Mouse (Mus musculus): ENCODE measurements around the gene Trim2.
A peak's percentile ranks its signal among the peaks of the same experiment; 100 is the strongest.

Gene Trim2

GRCm38 (mm10) chr3:84252776-84253654, 53.7 kb downstream of the Trim2 start:
- no peak for DNase-seq

DNA sequence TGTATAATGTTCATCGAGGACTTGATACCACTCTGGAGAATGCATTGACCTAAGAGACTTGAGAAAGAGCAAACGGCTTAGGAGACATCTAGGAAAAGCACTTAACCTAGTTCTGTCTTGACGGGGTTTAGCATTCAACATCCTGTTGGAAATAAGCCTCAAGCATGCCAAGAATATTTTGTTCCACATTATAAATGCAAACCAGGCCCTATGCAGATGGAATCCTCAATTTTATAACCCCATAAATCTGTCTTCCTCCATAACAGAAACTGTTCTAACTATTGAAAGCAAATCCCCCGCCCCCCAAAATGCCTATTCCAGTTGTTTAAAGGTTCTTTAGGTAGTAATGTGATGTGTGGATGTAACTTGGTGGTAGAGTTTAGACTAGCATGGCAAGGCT, 55.0 kb downstream of the Trim2 start:
- DNase-seq = no peak

GRCm38 (mm10) chr3:84250275-84250674, 56.4 kb downstream of the Trim2 start:
- DNase-seq = no peak

- DNase-seq = no peak
These were observed 58.9 kb downstream of the Trim2 start for GRCm38 (mm10) chr3:84247789-84248188.

DNA sequence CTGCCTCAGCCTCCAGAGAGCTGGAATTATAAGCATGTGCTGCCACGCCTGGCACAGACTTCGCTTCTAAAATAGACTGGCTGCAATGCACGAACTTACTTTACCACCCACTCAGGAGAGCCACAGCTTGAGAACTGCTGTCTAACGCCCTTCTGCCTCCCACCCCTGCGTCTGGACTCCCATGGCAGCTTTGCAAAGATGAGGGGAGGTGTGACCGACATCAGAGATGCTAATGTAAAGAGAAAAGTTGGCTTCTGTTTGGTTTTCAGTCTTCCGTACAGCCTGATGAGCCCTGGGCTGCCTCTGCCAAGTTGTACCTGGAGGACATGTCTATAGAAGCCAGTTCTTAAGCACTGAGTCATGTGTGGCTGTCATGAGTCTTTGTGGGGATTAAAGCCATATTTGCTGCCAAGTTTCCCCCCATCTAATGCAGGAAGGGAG, 60.2 kb downstream of the Trim2 start:
- DNase-seq = no peak

DNA sequence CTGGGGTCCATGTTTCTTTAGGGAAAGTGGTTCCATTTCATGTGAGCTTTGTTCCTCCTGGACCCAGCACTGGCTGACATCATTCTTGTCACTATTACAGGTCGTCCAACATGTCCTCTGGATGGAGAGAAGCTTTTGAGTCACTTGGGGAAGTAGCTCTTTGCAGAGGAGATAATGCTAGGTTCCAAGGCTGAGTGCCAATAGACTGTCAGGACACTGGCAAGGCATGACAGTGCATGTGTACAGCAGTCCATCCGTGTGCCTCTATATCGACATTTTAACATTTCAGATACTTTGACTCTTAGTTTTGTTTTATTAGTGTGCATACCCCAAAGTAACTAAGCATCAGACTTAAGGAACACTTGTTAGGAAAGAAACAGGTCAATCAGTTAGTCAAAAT, 63.6 kb downstream of the Trim2 start:
- DNase-seq = no peak

- peak; percentile 32 to 43 for DNase-seq
These were observed 64.2 kb downstream of the Trim2 start for GRCm38 (mm10) chr3:84242497-84242896.

DNA sequence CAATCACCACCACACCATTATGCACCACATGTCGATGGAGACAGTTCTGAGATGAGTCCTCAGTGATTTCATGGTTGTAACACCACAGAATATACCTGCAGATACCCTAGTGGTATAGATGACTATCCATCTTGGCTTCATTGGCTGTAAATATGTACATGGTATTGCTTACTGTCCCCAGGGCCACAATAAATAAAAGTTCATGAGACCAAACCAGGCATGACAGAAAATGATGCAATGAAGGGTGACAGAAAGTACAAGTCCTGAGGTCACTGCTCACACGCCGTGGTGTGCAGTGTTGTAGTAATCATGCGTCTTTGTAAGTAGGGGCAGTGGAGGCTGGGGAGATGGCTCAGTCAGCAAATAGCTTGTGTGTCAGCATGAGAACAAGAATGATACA, 65.6 kb downstream of the Trim2 start:
- no peak for DNase-seq

- DNase-seq = no peak
These were observed 71.0 kb downstream of the Trim2 start for GRCm38 (mm10) chr3:84235420-84236304.

- DNase-seq = no peak
These were observed 72.1 kb downstream of the Trim2 start for GRCm38 (mm10) chr3:84234562-84234961.

- no peak for DNase-seq
These were observed 72.8 kb downstream of the Trim2 start for GRCm38 (mm10) chr3:84233663-84234415.

GRCm38 (mm10) chr3:84232312-84232711, 74.4 kb downstream of the Trim2 start:
- DNase-seq = no peak

DNA sequence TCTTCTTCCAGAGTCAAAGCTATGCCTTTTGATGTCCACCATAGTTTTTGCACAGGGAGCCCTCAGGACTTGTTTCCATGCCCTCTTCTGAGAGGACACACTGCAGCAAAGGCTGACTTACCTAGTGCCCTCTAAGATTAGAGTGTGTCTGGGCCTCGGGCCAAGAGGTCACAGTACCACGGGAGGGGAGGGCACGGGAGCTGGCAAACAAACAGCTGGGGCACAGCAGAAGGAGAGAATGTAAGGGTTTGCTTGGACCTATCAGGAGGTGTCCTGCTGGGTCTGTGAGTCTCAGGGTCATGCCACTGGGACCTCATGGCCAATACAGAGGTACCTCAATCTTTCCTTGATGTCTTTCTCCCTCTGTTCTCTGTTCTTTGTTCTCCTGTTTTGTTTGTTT, 75.7 kb downstream of the Trim2 start:
- DNase-seq = no peak

DNA sequence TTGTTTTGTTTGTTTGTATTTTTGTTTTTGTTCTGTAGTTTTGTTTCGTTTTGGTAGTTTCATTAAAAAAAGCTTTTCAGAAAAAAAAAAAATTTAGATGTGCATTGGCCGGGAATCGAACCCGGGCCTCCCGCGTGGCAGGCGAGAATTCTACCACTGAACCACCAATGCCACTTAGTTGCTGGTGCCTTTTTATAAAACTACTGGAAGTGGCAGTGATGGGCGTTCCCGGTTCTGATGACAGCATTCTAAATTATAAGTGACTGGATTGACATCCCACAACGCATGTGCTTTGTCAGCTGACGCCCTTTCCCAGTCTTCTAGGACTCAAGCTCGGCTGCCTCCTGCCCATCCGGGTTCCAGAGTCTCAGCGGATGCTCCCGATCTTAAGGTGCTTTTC, 77.8 kb downstream of the Trim2 start:
- peak in 1 of 2 experiments; percentile 50 for DNase-seq

- DNase-seq = peak; percentile 54 to 59
These were observed 78.3 kb downstream of the Trim2 start for GRCm38 (mm10) chr3:84228203-84228870.

- DNase-seq = peak in 1 of 2 experiments; percentile 24
These were observed 79.0 kb downstream of the Trim2 start for GRCm38 (mm10) chr3:84227628-84228027.

- DNase-seq = no peak
These were observed 81.7 kb downstream of the Trim2 start for GRCm38 (mm10) chr3:84224982-84225381.

GRCm38 (mm10) chr3:84220748-84221147, 85.9 kb downstream of the Trim2 start:
- DNase-seq = peak; percentile 85 to 90

GRCm38 (mm10) chr3:84220326-84220725, 86.4 kb downstream of the Trim2 start:
- peak in 1 of 2 experiments; percentile 29 for DNase-seq

DNA sequence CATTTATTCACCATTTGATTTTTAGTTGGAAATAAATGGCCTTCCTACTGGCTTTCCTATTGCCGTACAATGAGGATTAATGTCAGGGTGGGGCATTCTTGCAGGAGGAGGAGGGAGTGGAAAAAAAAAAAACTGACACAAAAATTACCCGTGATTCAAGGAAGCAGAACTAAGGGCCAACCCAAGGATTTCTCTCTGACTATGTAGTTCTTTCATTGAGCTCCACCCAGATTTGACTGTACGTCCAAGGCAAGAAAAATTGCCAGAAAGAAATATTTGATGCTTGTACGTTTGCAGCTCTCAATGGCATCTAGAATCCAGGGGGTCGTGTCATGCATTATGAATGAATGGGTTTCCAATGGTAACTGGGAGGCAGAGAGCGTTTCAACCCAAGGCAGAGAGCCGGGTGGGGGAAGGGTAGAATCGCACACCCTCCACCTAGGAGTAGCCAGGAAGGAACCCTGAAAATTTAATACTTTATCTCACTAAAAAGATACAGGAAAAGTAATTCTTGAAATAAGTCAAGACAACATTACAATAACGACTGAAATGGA, 86.9 kb downstream of the Trim2 start:
- peak; percentile 58 to 62 for DNase-seq

DNA sequence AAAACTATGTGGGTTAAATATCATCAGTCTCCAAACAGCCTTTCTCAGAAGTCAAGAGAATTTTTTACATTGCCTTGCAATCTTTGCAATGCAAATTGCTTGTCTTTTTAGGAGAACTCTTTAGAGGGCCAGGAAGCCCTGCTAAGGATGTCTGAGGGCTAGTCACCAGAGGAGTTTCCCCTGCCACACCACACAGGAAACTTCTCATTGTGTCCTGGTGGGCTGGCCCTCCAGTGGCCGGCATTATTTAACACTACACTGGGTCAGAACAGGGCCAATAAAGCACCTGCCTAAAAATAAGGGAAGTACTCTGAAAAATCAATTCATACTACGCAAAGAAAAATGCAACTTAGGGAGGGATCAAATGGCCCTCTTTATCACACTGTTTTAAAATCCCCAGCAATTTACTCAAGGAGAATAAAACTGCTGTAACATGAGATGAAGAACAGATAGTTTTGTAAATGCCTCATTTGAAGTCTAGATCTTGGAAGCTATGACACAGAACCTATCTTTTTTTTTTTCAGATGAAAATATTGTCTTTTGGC, 87.4 kb downstream of the Trim2 start:
- DNase-seq = peak in 1 of 2 experiments; percentile 38

DNA sequence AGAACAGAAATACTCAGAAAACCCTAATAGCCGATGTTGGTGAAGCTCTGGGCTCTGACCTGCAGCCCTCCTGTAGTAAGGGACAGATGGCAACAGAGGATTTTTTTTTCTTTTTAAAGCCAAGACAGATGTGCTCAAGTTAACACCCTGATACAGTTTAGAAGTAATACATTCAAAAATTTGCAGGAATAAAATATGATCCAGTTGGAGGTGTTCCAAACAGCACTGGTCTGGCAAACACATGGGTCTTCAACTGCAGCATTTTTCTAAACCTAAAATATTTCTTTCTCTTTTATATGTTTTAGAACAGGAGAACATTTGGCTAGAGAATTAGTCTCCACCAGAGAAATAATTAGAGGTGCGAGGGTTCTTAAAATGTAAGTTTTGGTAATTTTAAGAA, 88.2 kb downstream of the Trim2 start:
- no peak for DNase-seq
